Mouse (Mus musculus): ENCODE measurements around the gene Mapk8.
"Not testable (repeated sequence)": the region's sequence is repeated elsewhere in the genome, so short reads cannot be mapped to it uniquely, and the experiment has no call there.

Mapk8 gene

DNA sequence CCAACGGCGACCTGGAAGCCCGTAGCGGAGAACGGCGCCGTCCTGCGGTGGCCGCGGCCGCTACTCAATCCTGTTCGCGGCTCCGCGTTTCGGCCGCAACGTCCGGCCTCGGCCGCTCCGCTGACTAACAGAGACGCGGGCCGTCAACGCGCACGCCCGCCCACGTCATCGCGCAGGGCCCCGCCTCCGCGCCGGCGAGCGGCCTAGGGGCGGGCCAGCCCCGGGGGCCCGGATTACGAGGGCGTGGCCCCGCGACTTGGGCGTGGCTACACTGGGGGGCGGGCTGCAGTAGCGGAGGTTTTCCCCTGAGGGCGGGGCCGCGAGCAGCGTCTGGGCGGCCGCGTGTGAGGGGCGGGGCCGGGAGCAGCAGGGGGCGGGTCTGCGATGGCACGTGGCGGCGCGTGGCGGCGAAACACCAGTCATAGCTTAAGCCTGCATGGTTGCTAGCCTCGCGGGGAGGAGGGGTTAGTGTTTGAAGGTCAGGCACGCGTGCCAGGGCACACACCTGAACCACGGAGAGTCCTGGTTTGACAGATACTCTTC is at the start of gene Mapk8:
Gene Mapk8 (minus strand): TSS at position 132 of the 543 bp plus-strand sequence.
- DNase-seq: peak; percentile 99

GRCm38 (mm10) chr14:33495226-33495625 is 48.3 kb upstream of the Mapk8 start:
- DNase-seq: no peak

DNA sequence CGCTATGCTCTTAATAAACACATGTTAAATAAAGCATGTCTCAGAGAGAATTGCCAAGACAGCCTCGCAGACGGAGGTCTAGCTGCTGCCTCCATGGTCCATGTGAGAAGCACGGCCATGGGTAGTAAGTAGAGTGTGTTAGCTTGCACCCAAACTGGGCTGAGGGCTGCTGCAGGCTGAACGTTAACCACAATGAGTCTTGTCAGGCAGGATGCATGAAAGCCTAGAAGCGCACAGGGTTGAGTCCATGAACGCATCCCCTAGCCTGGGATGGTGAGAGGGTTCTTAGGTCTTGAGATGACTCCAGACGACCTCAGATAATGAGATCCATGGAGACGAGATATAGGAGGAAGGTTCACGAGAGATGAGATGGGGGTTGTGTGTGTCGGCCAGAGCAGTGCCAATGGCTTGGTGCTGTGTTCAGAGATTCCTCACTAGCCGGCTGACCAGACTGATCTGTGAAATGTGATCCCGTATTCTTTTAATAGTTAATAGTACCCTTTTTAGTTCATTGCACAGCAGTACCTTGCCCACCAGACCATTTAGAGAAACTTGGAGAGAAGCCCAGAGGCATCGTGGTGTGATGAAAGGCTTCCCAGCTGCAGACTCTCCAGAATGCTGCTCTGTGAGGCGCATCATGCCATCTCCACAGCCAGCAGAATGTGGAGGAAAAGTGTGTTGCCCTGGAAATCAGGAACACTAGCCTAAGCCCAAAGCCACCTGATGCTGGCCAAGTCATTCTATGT is 41.0 kb upstream of the Mapk8 start:
- DNase-seq: peak; percentile 64 to 75

GRCm38 (mm10) chr14:33481991-33482390 is 35.0 kb upstream of the Mapk8 start:
- DNase-seq: no peak

GRCm38 (mm10) chr14:33476094-33476760 is 29.3 kb upstream of the Mapk8 start:
- DNase-seq: no peak

GRCm38 (mm10) chr14:33474461-33474860 is 27.5 kb upstream of the Mapk8 start:
- no peak for DNase-seq

DNA sequence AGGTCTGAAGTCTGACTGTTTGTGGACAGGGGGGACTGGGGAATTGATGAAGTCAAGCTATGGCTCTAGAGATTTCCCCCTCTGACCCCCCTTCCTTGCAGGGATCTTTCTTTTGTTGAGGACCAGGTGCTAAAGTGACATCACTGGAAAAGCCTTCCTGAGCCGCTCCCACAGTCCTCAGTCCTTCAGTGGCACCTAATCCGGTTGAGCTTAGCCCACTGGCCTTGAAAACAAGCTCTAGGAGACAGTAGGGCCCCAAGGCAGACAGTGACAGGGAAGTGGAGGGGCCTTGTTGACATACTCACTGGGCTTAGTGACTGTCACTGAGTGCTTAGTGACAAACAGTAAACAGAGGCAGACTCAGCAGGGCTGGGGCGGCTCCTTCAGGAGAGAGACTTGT is 24.4 kb upstream of the Mapk8 start, which contains the start of gene Frmpd2:
Gene Frmpd2 (plus strand): TSS at position 366 of the 400 bp plus-strand sequence.
- no peak for DNase-seq

DNA sequence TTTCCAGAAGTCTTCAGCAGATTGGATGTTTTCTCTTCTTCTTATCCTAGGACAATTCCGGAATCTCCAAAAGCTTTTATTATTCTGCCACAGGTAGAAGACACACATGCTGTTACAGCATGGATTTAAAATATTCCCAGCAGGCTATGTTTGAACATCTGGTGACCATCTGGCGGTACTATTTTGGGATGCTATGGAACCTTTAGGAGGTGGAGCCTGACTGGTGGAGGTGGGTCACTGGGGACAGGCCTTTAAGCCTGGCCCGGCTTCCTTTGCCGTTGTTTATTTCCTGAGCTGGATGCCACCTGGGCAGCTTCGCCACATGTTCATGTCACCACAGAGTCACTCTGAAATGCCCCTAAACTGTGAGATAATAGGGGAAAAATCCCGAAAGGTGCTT is 20.8 kb upstream of the Mapk8 start:
- DNase-seq: no peak

DNA sequence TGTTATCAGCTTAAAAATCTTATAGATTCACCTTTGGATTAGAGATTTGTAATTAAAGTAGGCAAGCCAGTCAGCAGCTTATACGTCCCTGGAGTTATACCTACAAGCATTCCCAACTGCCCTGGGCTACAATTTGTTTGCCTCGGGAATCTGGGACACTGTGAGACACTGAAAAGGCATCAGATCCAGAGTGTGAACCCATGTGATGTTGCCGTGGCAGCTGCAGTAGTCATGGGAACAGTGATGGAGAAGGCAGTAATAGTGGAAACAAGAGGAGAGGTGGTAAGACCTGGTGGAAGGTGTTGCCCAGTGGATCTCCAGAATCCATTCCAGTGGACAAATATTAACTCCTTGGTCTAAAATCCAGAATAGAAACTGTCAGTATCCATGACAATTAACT is 16.7 kb upstream of the Mapk8 start:
- DNase-seq: no peak

DNA sequence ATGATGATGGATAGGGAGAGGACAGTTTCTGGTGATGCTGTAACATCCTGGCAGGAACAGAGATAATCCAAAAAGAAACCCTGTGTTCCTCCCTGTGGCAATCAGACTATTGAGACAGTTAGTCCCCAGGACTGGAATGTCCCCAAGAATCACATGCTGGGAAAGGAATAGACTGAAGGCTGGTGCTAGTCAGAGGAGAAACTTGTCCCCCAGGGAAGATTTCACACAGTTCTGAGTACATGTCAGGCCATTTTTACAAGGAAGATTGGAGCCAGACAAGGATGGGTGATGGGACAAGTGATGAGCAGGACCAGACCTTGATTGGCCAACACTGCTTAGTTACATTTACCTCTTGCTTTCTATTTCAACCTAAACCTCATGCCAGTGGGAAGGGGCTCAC is 3.4 kb upstream of the Mapk8 start:
- no peak for DNase-seq

- DNase-seq: no peak
Observed at GRCm38 (mm10) chr14:33449296-33449840, 2.4 kb upstream of the Mapk8 start.

DNA sequence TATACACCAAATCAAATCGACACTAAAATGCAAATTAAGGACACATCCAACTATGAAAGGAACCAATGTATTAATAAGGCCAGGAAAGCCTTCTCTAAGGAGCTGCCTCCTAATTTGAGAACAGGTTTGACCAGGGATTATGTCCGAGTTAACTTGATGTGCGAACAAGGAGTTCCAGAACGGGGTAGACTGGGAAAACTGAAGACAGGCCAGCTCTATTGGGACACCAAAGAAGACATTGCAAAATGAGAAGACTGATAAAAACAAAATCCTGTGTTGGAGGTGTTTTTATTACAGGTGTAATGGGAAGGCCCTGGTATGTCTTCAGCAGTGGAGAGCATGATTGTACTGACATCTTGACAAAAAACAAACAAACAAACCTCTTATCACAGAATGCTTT is 1.3 kb upstream of the Mapk8 start:
- DNase-seq: no peak

DNA sequence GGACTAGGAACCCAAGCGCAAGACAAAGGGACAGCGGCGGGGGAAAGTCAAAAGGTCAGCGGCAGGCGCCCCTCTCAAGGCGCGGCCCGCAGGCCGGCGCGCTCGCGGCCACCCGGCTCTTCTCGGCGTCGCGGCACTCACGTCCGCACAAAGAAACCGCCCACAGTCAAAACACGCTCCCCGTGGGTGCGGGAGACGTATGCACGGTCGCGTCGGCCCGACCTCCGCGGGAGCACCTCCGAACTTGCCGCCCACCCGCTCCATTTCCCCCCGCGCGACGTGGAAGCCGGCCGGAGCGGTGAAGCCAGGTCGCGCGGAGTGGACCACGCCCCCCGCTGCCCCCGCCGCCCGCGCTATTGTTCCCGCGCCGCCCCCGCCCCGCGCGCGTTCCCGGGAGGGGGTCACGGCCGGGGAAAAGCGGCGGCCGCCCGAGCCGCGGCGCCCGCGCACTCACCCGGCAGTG is 366 bp downstream of the Mapk8 start:
- DNase-seq: no peak

DNA sequence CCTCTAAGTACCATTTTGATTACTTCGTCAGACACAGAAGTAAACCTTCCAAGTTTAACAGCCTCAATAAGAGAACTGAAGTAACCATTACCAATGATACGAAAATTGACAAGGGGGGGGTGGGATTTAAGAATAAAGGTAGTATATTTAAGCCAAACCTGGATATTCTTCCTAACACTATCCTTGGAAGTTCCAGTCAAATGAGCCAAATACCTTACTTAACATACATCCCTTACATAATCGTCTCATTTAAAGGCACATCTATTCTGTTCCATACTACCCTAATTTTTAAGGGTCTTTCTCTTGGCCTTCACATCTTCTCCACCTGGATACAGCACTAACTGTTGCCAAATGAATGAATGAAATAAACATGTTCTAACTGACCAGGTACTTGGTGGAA is 996 bp downstream of the Mapk8 start:
- DNase-seq: no peak

DNA sequence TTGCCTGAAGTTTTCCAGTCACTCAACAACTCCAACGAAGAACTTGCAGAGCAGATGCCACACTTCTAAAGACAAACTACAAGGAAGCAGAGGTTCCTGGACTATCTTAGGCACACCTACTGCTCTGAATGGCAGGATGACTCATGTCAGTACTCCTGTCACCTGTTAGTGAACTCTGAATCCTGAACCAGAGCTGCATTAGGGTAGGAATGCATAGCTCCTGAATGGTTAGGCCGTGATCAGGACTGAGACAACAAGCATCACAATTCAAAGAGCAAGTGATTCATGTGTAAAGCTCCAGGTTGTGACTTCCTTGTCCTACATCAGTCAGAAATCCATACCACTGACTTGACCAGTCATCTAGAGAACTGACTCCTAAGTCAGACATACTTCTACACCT is 3.2 kb downstream of the Mapk8 start:
- DNase-seq: no peak

GRCm38 (mm10) chr14:33432485-33432884 is 14.5 kb downstream of the Mapk8 start:
- not testable (repeated sequence) for DNase-seq

DNA sequence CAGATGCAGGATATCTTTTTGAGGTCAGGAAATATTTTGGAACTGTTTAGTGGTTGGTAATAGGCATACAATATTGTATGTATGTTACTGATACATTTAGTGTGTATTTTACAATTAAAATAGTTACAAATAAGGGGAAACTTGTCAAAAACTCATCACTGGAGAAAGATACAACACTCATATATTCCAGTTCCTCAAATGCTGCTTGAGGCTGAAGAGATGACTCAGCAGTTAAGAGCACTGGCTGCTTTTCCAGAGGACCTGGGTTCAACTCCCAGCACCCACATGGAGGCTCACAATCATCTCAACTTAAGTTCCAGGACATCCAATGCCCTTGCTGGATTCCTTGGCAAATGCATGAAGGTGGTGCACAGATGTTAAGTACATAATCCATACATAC is 22.8 kb downstream of the Mapk8 start:
- no peak for DNase-seq

DNA sequence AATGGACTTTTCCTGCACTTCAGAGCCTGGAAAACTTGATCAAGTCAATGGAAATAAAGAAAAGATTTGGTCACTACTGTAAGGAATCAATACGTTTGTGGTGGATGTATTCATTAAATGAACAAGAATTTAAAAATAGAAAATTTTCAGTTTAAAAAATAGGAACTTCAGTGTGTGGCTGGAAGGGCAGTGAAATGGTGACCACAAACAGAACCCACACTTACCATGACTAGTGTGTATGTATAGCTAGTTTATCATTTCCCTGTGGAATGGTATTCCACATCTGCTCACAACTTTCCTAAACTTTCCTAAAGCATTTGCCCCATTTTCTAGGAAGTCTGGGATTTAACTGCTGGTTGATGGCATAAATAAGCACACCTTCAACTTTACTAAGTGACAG is 24.0 kb downstream of the Mapk8 start:
- no peak for DNase-seq

GRCm38 (mm10) chr14:33418311-33418909 is 28.5 kb downstream of the Mapk8 start:
- DNase-seq: no peak

DNA sequence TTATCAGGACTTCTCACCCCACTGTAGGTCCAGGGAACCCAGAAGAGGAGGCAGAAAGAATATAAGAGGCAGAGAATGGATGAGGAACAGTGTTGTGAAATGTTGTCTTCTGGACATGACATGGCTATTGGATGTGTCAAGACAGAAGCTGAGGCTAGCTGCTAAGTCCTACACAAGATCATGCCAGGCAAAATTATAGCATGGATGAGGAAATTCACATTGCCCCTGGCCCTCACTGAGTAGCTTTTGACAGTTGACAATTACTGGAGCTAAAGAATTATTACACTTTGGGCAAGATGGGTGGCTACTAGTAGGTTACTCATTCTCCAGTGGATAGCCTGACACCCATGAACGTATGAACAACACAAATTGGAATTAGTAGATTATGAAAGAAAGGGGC is 31.2 kb downstream of the Mapk8 start:
- DNase-seq: no peak

GRCm38 (mm10) chr14:33402331-33402730 is 44.6 kb downstream of the Mapk8 start:
- peak; percentile 17 to 28 for DNase-seq

DNA sequence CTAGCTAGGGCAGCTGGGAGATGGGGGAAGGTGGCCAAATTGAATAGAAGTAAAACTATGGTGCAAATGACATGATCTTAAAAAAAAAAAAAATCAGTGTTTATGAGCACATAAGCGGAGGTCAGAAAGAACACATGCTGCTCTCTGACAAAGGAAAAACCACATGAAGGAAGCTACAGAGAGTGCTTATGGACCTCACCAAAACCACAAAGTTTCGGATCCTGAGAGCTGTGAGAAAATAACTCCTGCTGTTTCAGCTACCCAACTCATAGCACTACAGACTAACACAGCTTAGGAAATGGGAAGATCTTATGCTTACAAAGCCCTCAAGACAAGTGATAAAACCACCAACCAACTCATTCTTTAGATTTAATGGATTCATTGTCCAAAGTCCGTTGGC is 46.9 kb downstream of the Mapk8 start:
- no peak for DNase-seq
